Mouse (Mus musculus) ES-Bruce4 (cell line): ENCODE measurements around the gene Soat1.

ENCODE experiments used
- CTCF ChIP-seq: IDR thresholded peaks from one replicate; pipeline ENCODE4 v1.8.1; 2011; ENCODE audit warnings: low read depth, low read length
- EP300 ChIP-seq: IDR thresholded peaks from 2 replicates; pipeline ENCODE4 v1.6.1; 2011; ENCODE audit warnings: low read depth, low read length; ENCODE audit not compliant: insufficient read depth
- POLR2A ChIP-seq: IDR thresholded peaks from one replicate; pipeline ENCODE4 v1.8.1; 2011; ENCODE audit warnings: low read length; ENCODE audit not compliant: insufficient read depth

GRCm38 (mm10) chr1:156495025-156495424, 20.9 kb upstream of the Soat1 start:
- TF ChIP-seq CTCF: no peak
- no peak for TF ChIP-seq POLR2A
- no peak for TF ChIP-seq EP300
